Mouse (Mus musculus) layer of hippocampus, postnatal 10 days (tissue): ENCODE data around the gene Pde3b. TPM values are rescaled to one million over a fixed set of nuclear protein-coding genes. Genes with fewer than 3 reads are reported as not detected.
A peak's percentile ranks its signal among the peaks of the same experiment; 100 is the strongest.
"Not testable (repeated sequence)": the region's sequence is repeated elsewhere in the genome, so short reads cannot be mapped to it uniquely, and the experiment has no call there.

Source experiments
- DNase-seq, 2 experiments: peaks; one replicate each; pipeline ENCODE4 v3.0.0; 2021; ENCODE audit warnings: low spot score in 2 of 2
- long read RNA-seq: library from polyadenylated mRNA; stranded (forward); transcript quantifications from one replicate; pipeline ENCODE4 v2.0.0, GENCODE M21; 2023
- total RNA-seq, 2 experiments: library from RNA; stranded (reverse); gene quantifications; 2 replicates each; pipeline ENCODE4 v1.2.3; 2021

Gene Pde3b
- 10 to 100 TPM; 10.5 to 13.0 TPM for total RNA-seq
- long read RNA-seq, partial matches to known transcripts: 1 of 8 reads
- long read RNA-seq, other reads (novel, unspliced or antisense): 7 of 8 reads

DNA sequence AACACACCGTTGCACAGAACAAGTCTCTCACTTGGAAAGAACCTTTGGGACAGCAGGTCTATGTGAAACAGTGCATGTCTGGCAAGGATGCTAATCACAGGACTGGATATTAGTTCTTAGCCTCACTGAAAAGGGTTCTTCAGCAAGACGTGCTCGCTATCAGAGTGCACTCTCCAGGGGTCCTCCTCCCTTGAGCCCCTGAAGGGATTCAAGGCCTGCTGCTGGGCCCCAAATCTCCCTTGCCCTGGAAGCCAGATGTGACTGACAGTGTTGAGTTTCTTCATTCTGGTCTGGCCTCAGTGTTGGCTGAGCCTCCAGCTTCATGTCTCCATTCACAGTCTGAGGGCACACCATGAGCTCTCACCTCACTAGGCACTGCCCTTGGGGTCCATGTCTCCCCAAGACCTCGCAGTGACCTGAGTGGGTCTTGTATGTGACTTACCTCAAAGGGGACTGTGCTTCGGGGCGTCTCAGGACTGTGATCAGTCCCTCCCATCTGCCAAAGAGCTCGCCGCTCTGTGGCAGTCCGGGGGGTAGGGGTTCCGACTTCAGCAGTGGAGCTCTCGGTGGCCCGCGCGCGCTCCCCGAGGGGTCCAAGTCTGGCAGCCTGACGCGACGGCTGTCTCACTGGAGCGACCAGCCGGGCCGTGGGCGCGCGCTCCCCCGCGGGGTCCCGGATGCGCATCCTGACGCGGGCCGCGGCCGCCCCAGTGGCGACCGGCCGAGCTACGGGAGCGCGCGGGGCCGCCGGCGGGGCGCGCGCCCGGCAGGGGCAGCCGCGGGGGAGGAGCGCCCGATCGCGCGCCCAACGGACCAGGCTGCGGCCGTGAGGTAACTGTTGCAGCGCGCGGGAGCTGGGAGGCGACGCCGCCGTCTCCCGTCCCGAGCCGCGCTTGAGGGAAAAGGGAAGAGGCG, at the start of gene Pde3b:
Gene Pde3b (plus strand): TSS at position 861 of the 915 bp plus-strand sequence.
- DNase-seq: peak; percentile 58 to 76

DNA sequence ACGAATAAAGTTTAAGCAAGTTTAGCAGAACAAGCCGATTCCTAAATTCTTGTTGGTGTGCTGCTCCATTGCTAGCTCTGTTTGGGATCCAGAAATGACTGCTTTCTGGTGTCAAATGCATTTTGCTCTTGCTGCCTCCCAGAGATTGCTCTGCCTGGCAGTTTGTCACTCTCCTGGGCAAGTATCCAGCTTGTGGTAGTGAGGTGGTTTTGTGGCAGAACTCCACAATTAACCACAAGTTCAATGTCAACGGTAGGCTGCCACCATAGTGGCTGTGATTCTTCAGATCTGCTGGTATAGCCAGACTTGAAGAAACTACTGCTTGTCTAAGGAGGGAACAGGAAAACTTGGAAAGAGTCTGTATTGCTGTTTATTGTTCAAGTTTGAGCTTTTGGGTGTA, 13.0 kb upstream of the Pde3b start:
- DNase-seq: peak in 1 of 2 experiments; percentile 14

- DNase-seq: peak; percentile 59 to 66
These were observed 397 bp downstream of the Pde3b start for GRCm38 (mm10) chr7:114415336-114416020.

GRCm38 (mm10) chr7:114416021-114416845, 1.2 kb downstream of the Pde3b start:
- peak; percentile 41 to 60 for DNase-seq

- not testable (repeated sequence) for DNase-seq
These were observed 4.2 kb downstream of the Pde3b start for GRCm38 (mm10) chr7:114419331-114419730.

DNA sequence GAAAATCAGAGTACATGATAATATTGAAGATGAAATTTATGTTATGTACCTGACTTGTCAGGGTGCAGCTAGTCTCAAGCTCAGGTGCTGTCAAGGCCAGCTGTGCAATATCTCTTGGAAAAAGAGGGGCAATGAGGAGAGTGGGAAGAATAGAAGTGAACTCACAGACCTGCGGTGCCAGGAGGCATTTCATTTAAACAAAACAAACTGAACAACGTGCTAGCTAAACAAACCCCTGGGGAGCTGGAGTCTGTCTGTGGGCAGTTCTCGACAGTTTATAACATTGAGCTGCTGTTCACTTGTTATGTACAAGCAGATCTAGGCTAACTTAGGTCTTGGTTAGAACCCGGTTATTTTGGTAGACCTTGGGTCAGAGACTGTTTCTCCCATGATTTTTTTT, 5.8 kb downstream of the Pde3b start:
- no peak for DNase-seq

DNA sequence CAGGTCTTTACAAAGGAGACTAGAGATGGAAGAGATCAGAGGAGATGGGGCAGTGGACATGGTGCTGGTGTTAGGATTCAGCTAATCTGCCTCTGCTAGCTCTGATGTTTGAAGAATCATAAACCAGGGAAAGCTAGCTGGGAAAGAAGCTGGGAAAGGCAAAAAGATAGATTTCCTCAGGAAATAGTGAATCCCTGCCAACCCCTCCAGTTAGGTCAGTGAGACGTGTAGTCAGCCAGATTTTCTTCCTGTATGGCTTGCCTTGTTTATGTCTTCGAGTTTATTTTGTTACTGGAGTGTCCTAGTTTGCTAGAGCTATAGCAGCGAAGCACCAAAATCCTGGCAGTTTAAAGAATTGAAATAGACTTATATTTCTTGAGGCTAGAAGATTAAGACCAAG, 7.1 kb downstream of the Pde3b start:
- no peak for DNase-seq

- no peak for DNase-seq
These were observed 14.7 kb downstream of the Pde3b start for GRCm38 (mm10) chr7:114429768-114430167.

- DNase-seq: no peak
These were observed 16.9 kb downstream of the Pde3b start for GRCm38 (mm10) chr7:114431966-114432365.

DNA sequence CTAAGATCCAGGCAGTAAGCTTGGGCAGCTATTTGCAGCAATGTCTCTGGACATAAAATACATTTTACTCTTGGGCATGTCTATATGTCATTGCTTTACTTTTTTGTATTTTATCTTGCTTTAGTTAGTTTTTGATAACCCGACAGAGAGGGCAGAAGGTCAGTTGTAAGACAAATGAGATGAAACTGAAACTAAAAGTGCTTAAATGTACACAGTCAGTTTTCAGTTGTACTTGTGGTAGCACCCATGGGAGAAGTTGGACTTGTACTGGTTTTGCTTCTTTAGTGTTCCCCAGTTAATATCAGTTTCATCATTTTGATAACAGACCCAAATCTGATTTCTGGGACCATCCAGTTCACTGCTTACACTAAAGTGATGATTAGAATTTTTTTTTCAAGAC, 24.6 kb downstream of the Pde3b start:
- DNase-seq: no peak

- no peak for DNase-seq
These were observed 25.4 kb downstream of the Pde3b start for GRCm38 (mm10) chr7:114440494-114440893.

DNA sequence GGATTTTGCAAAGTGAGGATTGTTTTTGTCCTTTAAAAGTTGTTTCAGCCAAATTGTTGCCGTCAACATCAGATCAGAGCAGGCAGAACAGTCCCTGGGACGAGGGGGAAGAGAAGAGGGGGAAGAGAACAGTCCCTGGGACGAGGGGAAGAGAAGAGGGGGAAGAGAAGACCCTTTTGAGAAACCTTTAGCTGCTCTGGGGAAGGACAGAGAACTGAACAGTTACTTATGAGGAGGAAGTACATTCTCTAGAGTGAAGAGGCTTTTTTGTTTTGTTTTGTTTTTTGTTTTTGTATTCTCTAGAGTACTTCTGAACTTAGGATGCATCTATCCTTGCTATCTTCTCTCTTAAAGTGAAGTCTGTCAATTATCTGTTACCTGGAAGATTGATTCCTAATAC, 37.8 kb downstream of the Pde3b start:
- no peak for DNase-seq

GRCm38 (mm10) chr7:114453300-114453990, 38.4 kb downstream of the Pde3b start:
- DNase-seq: no peak

GRCm38 (mm10) chr7:114454858-114455257, 39.8 kb downstream of the Pde3b start:
- no peak for DNase-seq

DNA sequence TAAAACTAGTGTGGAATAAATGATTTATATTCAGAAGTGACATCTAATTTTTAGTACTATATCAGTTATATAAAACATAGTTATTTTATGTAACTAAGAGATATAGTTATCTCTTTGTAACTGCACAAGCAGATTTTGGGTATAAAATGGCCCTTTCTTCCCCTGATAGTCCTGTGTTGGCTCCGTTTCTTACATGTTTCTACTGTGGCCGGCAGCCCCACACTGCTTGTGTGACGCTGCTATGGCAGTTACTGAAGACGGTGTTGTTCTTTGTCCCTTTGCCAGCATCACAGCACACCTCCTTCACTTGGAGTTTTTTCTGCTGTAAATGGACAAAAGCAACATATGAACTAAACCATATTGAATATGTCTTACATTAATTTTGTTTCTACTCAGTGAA, 41.8 kb downstream of the Pde3b start:
- DNase-seq: no peak

- DNase-seq: no peak
These were observed 44.8 kb downstream of the Pde3b start for GRCm38 (mm10) chr7:114459909-114460308.

- no peak for DNase-seq
These were observed 46.6 kb downstream of the Pde3b start for GRCm38 (mm10) chr7:114461727-114462126.

DNA sequence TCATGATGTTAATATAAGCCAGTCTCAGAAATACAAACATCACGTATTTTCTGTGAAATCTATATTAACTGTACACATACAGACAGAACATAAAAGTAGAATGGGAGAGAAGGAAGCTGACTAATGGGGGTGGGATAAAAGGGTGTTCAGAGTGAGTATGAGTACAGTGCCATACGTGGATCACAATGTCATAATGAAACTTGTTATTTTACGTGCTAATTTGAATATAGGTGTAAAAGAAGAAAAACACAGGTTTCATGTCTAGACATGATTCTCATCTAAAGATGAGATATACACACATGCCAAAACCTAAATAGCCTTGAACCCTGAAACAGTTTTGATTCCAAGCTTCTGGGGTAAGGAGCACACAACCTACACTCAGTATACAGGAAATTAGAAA, 51.3 kb downstream of the Pde3b start:
- no peak for DNase-seq

DNA sequence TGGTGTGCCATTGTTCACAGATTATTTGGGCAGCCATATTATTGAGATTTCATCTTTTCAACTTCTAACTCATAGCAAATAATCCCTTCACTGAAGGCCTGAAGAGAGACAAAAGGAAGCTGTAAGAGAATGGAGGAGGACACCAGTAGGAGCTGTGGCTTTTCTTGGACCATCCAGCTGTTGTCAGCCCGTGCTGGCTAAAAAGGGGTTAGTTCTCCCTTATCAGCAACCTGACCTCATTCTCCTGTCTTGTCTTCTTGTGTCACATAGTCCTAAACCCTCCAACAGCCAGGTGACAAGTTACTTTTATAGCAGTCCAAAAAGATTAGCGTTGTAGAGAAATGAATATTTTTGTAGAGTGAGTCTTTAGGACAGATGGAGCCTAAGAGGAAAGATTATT, 57.4 kb downstream of the Pde3b start:
- DNase-seq: no peak

DNA sequence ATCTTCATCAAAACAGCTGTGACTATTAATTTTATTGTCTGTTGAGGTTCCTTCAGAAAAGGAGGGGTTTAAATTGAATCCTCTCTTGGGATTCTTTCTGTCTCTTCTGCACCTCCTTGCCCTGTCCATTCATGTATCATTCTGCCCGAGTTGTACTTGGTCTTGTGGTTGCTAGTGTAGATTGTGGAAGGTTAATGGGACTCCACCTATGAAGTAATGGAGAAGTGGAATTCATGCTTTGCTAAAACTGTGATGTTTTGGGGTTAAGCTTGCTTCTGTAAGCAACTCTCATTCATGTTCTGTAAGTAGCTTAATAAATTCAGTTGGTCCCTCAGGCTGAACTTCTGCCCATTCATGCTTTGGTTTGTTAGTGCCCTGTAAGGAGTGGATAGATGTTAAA, 59.8 kb downstream of the Pde3b start:
- DNase-seq: no peak

GRCm38 (mm10) chr7:114477884-114478283, 62.8 kb downstream of the Pde3b start:
- no peak for DNase-seq
